Mouse (Mus musculus): Measurements from ENCODE around the gene Zmynd15.
A peak's percentile ranks its signal among the peaks of the same experiment; 100 is the strongest.
"Not testable (repeated sequence)": the region's sequence is repeated elsewhere in the genome, so short reads cannot be mapped to it uniquely, and the experiment has no call there.

Gene Zmynd15

GRCm38 (mm10) chr11:70447373-70447772 is 11.9 kb upstream of the Zmynd15 start:
- no peak for DNase-seq (ENCODE audit: low spot score in 2 of 2)

GRCm38 (mm10) chr11:70450926-70451325 is 8.3 kb upstream of the Zmynd15 start:
- no peak for DNase-seq (ENCODE audit: low spot score in 2 of 2)

GRCm38 (mm10) chr11:70451797-70452498 is 7.3 kb upstream of the Zmynd15 start, which contains the start of gene Med11:
Gene Med11 (plus strand): TSS chr11:70451919.
- peak; percentile 95 to 97 for DNase-seq (ENCODE audit: low spot score in 2 of 2)

GRCm38 (mm10) chr11:70453261-70454044 is 5.8 kb upstream of the Zmynd15 start:
- DNase-seq (ENCODE audit: low spot score in 2 of 2) = no peak

- DNase-seq (ENCODE audit: low spot score in 2 of 2) = no peak
These were observed 418 bp downstream of the Zmynd15 start, which contains the start of gene Cxcl16 for GRCm38 (mm10) chr11:70459601-70460101. Gene Cxcl16 (minus strand): TSS chr11:70459984.

GRCm38 (mm10) chr11:70463970-70464369 is 4.7 kb downstream of the Zmynd15 start:
- DNase-seq (ENCODE audit: low spot score in 2 of 2) = no peak

GRCm38 (mm10) chr11:70465211-70465610 is 6.0 kb downstream of the Zmynd15 start:
- no peak for DNase-seq (ENCODE audit: low spot score in 2 of 2)

- DNase-seq (ENCODE audit: low spot score in 2 of 2) = no peak
These were observed 6.6 kb downstream of the Zmynd15 start for GRCm38 (mm10) chr11:70465824-70466223.

- DNase-seq (ENCODE audit: low spot score in 2 of 2) = no peak
These were observed 8.8 kb downstream of the Zmynd15 start for GRCm38 (mm10) chr11:70467902-70468619.

GRCm38 (mm10) chr11:70469764-70470163 is 10.5 kb downstream of the Zmynd15 start:
- DNase-seq (ENCODE audit: low spot score in 2 of 2) = no peak

- no peak for DNase-seq (ENCODE audit: low spot score in 2 of 2)
These were observed 13.5 kb downstream of the Zmynd15 start for GRCm38 (mm10) chr11:70472716-70473115.

GRCm38 (mm10) chr11:70473291-70473690 is 14.1 kb downstream of the Zmynd15 start:
- not testable (repeated sequence) for DNase-seq (ENCODE audit: low spot score in 2 of 2)

GRCm38 (mm10) chr11:70474872-70475534 is 15.8 kb downstream of the Zmynd15 start:
- no peak for DNase-seq (ENCODE audit: low spot score in 2 of 2)

- no peak for DNase-seq (ENCODE audit: low spot score in 2 of 2)
These were observed 26.3 kb downstream of the Zmynd15 start for GRCm38 (mm10) chr11:70485498-70485897.

GRCm38 (mm10) chr11:70487816-70488215 is 28.6 kb downstream of the Zmynd15 start:
- no peak for DNase-seq (ENCODE audit: low spot score in 2 of 2)

GRCm38 (mm10) chr11:70489138-70489537 is 29.9 kb downstream of the Zmynd15 start:
- no peak for DNase-seq (ENCODE audit: low spot score in 2 of 2)

GRCm38 (mm10) chr11:70489684-70490083 is 30.5 kb downstream of the Zmynd15 start:
- DNase-seq (ENCODE audit: low spot score in 2 of 2) = no peak

- no peak for DNase-seq (ENCODE audit: low spot score in 2 of 2)
These were observed 40.6 kb downstream of the Zmynd15 start for GRCm38 (mm10) chr11:70499566-70500475.

- DNase-seq (ENCODE audit: low spot score in 2 of 2) = no peak
These were observed 41.2 kb downstream of the Zmynd15 start for GRCm38 (mm10) chr11:70500476-70500812.

- DNase-seq (ENCODE audit: low spot score in 2 of 2) = no peak
These were observed 42.8 kb downstream of the Zmynd15 start for GRCm38 (mm10) chr11:70502018-70502417.

GRCm38 (mm10) chr11:70504970-70505369 is 45.7 kb downstream of the Zmynd15 start, which contains the start of gene Tm4sf5:
Gene Tm4sf5 (plus strand): TSS chr11:70505244.
- no peak for DNase-seq (ENCODE audit: low spot score in 2 of 2)
